Mouse (Mus musculus): ENCODE results near the gene Top2a.

Top2a gene

DNA sequence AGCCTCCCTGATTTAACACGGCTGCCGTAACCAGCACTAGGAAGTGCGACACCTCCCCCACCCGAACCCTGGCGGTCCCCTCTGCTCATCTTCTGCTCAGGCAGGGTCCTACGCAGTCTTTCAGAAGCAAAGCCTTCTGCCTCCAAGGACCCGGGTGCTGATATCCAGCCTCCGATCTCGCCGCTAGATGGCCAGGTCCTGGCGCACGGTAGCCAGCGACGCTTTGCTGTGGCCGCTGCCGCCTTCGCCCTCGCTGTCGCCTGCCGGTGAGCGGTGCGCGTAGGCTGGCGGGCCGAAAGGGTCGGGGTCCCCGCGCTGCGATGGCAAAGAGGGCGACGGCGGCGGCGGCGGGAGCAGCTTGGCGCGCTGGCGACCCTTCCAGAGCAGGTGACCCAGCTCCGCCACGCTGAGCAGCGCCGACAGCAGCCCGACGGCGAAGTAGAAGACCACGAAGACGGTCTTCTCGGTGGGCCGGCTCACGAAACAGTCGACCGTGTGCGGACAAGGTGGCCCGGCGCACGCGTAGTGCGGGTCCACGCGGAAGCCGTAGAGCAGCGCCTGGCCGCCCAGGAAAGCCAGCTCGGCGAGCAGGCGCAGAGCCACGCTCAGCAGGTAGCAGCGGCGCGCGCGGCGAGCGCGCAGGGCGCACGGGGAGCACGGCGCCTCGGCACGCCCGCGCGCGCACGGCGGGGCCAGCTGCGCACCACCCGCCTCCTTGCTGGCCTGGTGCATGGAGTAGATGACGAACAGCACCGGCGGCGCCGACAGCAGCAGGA lies 41.8 kb downstream of the Top2a start:
- peak in 1 of 2 experiments; percentile 39 for DNase-seq

- no peak for DNase-seq
Observed at GRCm38 (mm10) chr11:98981289-98981996, 42.5 kb downstream of the Top2a start.

DNA sequence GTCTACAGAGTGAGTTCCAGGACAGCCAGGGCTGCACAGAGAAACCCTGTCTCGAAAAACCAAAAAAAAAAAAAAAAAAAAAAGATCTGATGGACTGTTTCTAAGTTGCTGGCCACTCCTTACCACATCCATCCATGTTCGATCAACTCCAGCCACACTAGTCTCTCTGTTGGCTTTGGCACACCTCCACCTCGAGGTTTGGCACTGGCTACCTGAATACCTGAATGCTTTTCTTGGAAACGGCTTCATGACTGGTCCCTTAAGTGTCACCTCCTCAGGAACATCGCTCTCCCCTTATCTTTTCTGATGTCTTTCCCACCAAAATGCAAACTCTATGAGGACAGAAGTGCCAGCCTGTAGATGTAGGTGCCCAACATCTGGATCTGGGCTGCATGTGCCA lies 44.6 kb downstream of the Top2a start:
- DNase-seq = no peak

- no peak for DNase-seq
Observed at GRCm38 (mm10) chr11:98978526-98979148, 45.4 kb downstream of the Top2a start.

DNA sequence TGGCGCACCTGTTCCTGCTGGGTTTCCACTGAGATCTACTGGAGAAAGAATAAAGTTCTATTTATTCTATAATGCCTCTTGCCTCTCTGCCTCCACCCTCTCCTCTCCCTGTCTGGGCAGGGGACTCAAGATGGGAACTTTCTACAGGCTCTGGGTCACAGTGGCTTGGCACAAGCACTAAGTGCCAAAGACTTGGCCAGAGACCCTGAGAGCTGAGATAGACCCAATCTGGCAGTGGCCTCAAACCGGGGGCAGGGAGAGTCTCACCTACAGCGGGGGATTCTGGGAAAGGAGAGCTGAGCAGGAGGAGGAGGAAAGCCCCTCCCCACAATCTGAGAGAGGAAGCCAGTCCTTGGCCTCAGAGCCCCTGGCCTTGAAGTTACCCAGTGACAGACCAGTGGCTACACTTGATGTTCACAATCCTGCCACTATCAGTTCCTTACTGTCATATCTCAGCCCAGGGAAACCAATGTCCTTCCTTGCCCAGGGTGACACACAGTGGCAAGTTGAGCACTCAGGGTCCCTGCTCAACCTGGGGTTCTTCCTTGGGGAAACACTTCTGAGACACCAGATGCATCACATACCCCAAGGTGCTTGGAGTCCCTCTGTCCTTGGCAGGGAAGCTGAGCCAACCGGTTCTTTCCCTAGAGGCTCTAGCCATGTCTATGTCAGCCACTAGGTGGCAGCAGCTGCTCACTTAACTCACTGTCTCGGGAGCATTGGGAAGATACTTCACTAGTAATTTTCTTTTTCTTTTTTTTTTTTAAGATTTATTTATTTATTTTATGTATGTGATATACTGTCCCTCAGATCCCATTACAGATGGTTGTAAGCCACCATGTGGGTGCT lies 48.9 kb downstream of the Top2a start:
- peak; percentile 74 to 80 for DNase-seq

DNA sequence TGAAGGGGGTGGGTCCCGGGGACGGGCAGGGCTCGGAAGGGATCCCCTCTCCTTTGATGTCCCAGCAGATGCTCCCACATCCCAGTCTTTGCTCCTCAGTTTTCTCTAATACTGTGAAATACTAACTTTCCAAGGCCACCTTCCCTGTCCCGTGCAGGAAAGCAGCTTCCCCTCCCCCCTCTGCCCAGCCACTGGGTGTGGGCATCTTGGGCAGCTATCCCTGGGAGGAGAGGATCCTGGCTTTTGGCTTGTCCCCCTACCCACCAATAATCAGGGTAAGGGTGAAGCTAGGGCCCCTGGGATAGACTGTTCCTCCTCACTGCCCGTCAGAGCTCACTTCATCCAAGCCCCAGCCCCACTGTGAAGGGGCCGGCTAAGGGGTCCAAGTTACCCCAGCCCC lies 49.8 kb downstream of the Top2a start:
- DNase-seq = peak in 1 of 2 experiments; percentile 8

DNA sequence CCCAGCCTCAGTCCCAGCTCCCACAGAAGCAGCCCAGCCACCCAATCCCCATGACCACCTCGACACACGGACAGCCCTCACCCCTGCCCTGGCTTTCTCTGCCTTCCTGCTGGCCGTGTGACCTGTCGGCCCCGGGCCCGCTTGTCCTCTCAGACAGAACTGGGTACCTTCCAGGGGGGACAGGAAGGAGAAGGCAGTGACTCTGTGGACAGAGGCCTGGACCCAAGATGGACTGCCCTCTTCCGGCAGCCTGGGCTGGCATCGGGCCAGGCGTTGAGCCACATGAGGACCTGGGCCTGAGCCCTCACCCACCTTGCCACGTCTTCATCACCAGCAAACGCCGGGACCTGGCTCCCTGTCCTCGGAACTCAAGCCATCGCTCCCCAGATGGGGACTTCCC lies 50.4 kb downstream of the Top2a start:
- peak in 1 of 2 experiments; percentile 27 for DNase-seq

- peak in 1 of 2 experiments; percentile 6 for DNase-seq
Observed at GRCm38 (mm10) chr11:98972801-98973360, 51.1 kb downstream of the Top2a start.

GRCm38 (mm10) chr11:98972215-98972614 lies 51.8 kb downstream of the Top2a start:
- DNase-seq = peak; percentile 82 to 88

DNA sequence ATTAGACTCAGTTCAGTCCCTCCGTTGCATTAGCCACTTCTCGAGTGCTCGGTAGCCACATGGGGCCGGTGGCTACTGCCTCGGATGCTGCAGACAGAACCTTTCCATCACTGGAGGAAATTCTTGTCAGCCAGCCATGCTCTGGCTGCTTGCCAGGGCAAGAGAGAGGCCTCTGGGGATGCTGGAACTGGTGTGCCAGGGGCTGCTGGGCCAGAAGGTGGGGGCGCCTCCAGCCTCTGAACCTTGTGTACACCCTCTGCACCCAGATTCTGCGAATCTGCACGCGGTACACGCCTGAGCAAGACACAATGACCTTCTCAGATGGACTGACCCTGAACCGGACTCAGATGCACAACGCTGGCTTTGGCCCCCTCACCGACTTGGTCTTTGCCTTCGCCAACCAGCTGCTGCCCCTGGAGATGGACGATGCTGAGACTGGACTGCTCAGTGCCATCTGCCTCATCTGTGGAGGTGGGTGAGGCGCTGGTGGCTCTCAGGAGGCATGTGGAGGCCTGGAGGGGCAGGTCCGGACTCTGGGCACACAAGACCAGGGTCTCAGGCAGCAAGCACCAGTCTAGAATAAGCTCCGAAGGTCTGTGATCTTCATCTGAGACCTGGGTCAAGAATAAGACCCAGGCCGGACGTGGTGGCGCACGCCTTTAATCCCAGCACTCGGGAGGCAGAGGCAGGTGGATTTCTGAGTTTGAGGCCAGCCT lies 52.5 kb downstream of the Top2a start:
- no peak for DNase-seq

DNA sequence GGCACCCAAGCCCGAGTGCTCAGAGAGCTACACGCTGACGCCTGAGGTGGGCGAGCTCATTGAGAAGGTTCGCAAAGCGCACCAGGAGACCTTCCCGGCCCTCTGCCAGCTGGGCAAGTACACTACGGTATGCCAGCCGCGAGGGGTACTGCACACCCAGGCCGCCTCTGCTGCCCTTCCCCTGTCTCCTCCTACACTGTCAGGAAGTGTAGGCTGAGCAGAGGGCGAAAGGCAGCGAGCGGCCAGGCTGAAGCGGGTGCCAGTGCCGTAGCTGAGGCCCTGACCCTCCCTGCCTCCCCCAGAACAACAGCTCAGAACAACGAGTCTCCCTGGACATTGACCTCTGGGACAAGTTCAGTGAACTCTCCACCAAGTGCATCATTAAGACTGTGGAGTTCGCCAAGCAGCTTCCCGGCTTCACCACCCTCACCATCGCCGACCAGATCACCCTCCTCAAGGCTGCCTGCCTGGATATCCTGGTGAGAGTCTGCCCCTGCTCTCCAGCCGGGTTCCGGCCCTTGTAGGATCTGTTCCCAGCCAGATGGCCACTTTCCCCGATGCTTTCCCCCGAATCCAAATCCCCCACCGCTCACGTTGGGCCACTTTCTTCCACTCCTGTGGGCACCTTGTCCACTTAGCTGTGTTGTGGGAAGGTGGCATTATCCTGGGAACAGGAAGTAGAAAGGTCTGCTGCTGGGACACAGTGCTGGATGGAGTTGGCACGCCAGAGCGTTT lies 53.6 kb downstream of the Top2a start:
- no peak for DNase-seq

- no peak for DNase-seq
Observed at GRCm38 (mm10) chr11:98969496-98969927, 54.5 kb downstream of the Top2a start.

DNA sequence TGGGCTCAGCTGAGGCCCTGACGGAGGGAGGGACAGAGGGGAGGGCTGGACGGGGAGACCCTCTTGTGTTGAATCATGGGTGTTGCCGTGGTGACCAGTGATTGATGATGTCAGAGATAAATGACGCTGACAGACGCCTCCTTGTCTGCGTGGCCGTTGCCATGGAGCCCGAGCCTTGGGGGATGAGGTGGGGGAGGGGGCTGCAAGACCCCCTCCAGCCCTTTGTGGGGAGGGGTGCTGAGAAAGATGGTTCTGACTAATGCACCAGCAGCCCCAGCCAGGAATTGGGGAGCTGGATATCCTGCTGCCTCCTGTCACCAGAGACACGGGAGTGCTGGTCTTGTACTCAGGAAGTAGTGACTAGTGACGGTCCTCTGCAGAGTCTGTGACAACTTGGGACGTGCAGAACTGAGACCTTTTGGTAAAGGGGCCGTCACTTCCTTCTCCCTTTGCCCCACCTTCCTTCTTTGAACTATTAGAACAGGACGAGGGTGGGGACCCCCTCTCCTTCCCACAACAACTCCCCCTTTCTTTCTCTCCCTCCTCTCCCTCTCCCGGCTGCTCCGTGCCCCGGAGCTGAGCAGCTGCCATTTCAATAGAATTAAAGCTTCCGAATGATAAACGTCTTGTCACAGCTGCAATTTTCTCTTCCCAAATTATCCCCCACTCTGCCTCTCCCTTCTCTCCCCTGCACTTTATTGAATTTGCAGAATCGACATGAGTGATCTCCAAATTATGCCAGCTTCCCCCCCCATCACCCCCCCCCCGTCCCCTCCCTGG lies 55.1 kb downstream of the Top2a start:
- DNase-seq = peak in 1 of 2 experiments; percentile 16

DNA sequence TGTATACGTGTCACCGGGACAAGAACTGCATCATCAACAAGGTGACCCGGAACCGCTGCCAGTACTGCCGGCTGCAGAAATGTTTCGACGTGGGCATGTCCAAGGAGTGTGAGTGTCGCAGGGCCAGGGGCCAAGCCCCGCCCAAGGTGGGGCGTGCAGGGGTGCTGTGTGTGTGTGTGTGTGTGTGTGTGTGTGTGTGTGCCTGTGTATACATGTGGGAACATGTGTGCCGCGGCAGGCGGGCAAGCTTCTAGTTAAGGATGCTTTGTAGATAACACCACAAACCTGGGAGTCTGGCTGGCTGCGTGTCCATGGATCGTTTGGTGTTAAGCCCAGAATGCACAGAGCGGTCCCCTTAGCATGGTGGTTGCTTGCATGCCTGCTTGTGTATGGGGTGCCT lies 55.9 kb downstream of the Top2a start:
- DNase-seq = peak in 1 of 2 experiments; percentile 17

GRCm38 (mm10) chr11:98966499-98967141 lies 57.4 kb downstream of the Top2a start:
- DNase-seq = peak; percentile 79 to 86

GRCm38 (mm10) chr11:98965416-98966077 lies 58.4 kb downstream of the Top2a start:
- no peak for DNase-seq

- peak in 1 of 2 experiments; percentile 23 for DNase-seq
Observed at GRCm38 (mm10) chr11:98964616-98965415, 59.2 kb downstream of the Top2a start.

DNA sequence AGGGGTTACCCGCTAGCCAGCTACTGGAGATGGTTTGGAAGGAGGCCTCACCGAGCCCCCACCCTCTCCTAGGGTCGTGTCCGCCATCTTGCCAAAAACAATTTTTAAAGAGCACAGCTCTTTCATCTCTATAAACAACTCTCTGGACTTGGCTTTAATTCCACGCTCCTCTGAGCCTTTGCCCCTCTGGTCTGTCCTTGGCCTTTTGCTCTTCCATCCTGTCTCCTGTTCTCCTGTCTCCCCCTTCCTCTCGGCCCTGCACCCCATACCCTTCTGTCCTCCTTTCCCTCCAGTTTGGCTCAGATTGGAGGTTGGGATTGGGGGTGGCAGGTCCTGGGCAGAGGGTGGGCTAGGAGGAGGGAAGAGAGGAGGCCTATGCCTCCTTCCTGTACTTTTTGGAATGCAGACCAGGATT lies 59.8 kb downstream of the Top2a start:
- peak in 1 of 2 experiments; percentile 7 for DNase-seq
